Mouse (Mus musculus): ENCODE results near the gene Shroom2. TPM values are rescaled to one million over a fixed set of nuclear protein-coding genes. Genes with fewer than 3 reads are reported as not detected.
A peak's percentile ranks its signal among the peaks of the same experiment; 100 is the strongest.
"Not testable (repeated sequence)": the region's sequence is repeated elsewhere in the genome, so short reads cannot be mapped to it uniquely, and the experiment has no call there.

Shroom2 gene
- polyA plus RNA-seq, 1 experiment = 69.0 TPM

DNA sequence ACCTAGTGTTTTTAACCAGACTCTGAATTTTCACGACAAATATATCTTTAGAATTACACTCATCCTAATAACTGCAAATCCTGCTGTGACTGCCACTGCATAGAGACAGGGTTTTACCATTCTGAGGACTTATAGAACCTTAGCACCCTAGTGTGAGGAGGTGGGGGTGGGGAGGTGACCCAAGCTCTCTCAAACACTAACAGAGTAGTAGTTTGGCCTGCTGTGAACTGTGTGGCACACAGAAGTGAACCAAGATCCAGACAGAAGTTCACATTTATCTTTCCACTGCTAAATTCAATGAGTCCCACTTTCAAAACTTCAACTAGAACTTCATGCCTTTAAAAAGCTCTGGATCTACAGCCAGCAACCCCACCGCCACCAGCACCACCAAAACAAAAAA is 6.4 kb downstream of the Shroom2 start:
- TF ChIP-seq CTCF (IDR thresholded peaks at IDR 0.05; ENCODE audit: extremely low read depth, insufficient read depth, low read length) (no peak), POLR2A (IDR thresholded peaks at IDR 0.05; ENCODE audit: extremely low read depth, insufficient read depth, low read length) (no peak)
- Histone ChIP-seq H3K4me1 (ENCODE audit: control insufficient read depth, insufficient read depth, low read length) (no peaks in the 10 kb centered on the region), H3K4me3 (ENCODE audit: insufficient read depth, low read length) (no peak overlapping the region), H3K27ac (ENCODE audit: insufficient read depth, low read length) (peak overlapping the region; percentile 23; the same call in 1 of the 2 replicates)

DNA sequence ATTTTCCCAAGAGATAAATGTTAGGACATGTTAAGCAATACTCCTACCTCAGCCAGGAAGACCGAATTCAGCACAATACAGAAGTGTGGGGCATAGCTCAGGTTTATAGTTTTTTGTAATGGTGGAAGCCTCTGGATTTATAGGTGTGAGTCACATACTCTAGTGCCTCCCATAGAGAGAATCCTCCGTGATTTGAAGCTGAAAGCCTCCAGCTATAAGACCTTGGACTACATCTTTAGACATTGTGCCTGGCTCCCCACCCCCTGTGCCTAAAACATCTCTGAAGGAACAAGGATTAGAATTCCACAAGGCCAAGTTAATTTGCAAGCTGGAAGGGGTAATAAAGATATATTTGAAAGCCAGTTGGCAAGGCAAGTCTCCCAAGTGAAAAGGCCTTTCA is 6.8 kb downstream of the Shroom2 start:
- Histone ChIP-seq H3K27ac (ENCODE audit: insufficient read depth, low read length) (peak overlapping the region; percentile 23; the same call in 1 of the 2 replicates), H3K4me3 (ENCODE audit: insufficient read depth, low read length) (no peak overlapping the region), H3K4me1 (ENCODE audit: control insufficient read depth, insufficient read depth, low read length) (no peaks in the 10 kb centered on the region)
- TF ChIP-seq CTCF (IDR thresholded peaks at IDR 0.05; ENCODE audit: extremely low read depth, insufficient read depth, low read length) (no peak), POLR2A (IDR thresholded peaks at IDR 0.05; ENCODE audit: extremely low read depth, insufficient read depth, low read length) (no peak)

DNA sequence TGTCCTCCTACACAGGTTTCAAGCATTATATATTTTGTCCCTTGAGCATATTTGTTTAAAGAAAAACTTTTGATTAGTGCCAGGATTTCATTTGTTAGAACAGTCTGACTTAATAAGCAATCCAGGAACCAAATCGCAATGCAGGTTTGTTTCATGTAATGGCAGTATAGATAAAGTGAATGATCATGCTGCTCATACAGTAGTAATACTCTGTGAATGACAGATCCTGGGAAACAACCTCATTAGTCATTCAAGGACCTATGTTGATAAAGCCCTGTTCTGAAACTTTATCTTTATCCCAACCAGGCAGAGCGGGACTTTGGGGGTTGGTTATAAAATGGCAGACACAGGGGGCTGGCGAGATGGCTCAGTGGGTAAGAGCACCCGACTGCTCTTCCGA is 13.0 kb downstream of the Shroom2 start:
- Histone ChIP-seq H3K4me3 (ENCODE audit: insufficient read depth, low read length) (no peak overlapping the region), H3K4me1 (ENCODE audit: control insufficient read depth, insufficient read depth, low read length) (no peaks in the 10 kb centered on the region), H3K27ac (ENCODE audit: insufficient read depth, low read length) (no peak overlapping the region)
- no peak for TF ChIP-seq CTCF (IDR thresholded peaks at IDR 0.05; ENCODE audit: extremely low read depth, insufficient read depth, low read length)
- no peak for TF ChIP-seq POLR2A (IDR thresholded peaks at IDR 0.05; ENCODE audit: extremely low read depth, insufficient read depth, low read length)

DNA sequence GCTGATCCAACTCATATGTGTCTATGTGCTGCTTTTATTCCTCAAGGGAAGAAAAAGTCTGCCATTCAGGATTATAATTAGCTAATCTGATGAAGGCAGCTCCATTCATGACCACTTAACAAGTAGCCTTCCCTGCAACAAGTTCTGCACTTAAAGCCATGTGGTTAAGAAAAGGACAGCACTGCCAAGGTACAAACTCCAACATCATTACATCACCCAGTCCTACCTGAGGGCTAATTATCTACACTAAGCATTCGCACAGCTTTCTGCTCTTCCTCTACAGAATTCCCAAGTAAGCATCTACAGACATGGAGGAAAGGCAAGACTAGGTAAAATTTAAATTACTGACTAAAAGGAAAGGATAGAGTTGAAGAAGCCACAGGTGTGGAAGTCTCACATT is 13.4 kb downstream of the Shroom2 start:
- no peak for TF ChIP-seq POLR2A (IDR thresholded peaks at IDR 0.05; ENCODE audit: extremely low read depth, insufficient read depth, low read length)
- Histone ChIP-seq H3K4me1 (ENCODE audit: control insufficient read depth, insufficient read depth, low read length) (no peaks in the 10 kb centered on the region), H3K27ac (ENCODE audit: insufficient read depth, low read length) (no peak overlapping the region), H3K4me3 (ENCODE audit: insufficient read depth, low read length) (no peak overlapping the region)

DNA sequence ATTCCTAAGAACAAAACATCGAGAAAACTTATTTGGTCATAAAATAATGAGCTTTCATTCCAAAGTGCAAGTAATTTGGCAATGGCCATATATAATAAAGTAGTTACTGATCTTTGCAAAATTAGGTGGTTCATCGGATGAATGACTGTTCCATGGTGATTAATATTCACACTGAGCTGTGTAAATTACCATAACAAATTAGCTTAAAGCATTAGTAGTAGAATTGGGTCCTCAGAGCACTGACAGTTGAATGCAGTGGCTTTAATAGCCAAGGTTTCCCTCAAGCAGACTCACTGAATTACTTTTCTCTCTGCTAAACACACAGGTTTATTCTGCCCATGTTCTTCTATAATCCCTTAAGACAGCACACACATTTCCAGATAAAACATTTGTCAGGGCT is 23.3 kb downstream of the Shroom2 start:
- no peak for TF ChIP-seq CTCF (IDR thresholded peaks at IDR 0.05; ENCODE audit: extremely low read depth, insufficient read depth, low read length)
- no peak for TF ChIP-seq POLR2A (IDR thresholded peaks at IDR 0.05; ENCODE audit: extremely low read depth, insufficient read depth, low read length)
- Histone ChIP-seq H3K27ac (ENCODE audit: insufficient read depth, low read length) (no peak overlapping the region), H3K4me3 (ENCODE audit: insufficient read depth, low read length) (no peak overlapping the region), H3K4me1 (ENCODE audit: control insufficient read depth, insufficient read depth, low read length) (no peaks in the 10 kb centered on the region)

DNA sequence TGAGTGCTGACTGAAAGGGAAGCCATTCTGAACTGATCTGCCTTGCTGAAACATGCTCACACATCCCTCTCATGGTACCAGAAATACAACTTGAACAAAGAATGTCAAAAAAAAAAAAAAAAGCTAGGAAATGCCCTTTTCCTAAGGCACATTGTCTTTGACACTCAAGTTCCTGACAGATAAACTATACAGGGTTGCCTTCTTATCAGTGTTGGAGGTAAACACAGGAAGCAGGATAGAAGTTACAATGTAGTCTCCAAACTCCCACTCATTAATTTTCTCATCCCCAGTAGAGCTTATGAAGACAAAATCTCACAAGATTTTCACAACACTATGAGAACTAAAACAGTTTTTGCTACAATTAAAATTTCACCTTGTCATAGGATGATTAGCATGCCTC is 25.6 kb downstream of the Shroom2 start:
- no peak overlapping the region for H3K27ac ChIP-seq (ENCODE audit: insufficient read depth, low read length)
- no peak for TF ChIP-seq POLR2A (IDR thresholded peaks at IDR 0.05; ENCODE audit: extremely low read depth, insufficient read depth, low read length)
- no peak for TF ChIP-seq CTCF (IDR thresholded peaks at IDR 0.05; ENCODE audit: extremely low read depth, insufficient read depth, low read length)
- H3K4me3 ChIP-seq (ENCODE audit: insufficient read depth, low read length) = no peak overlapping the region
- H3K4me1 ChIP-seq (ENCODE audit: control insufficient read depth, insufficient read depth, low read length) = no peaks in the 10 kb centered on the region

DNA sequence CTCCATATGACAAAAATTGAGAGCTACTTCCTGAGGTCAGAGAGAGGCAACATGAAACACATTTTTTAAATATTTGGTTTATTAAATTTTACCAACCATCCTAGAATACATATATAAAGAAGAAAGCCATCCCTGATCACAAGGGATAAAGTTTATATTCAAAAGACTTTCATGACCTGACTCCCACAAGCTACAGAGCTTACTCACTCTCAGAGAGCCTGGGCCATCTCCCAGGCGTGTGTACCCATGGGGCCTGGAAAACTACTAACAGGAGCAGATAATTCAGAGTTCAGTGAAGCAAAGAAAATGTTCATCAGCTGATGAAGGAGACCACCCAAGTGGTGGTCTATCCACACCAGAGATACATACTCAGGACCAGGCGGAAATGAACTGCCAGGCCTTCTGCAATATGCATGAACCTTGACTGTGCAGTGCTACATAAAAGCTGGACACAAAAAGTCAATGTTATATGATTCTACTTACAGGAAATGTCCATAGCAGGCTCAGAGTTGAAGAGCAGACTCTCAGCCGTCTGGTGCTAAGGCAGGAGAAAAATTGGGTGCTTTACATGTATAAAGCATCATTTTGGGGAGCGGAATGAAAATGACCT is 30.4 kb downstream of the Shroom2 start:
- TF ChIP-seq CTCF (IDR thresholded peaks at IDR 0.05; ENCODE audit: extremely low read depth, insufficient read depth, low read length) (no peak), POLR2A (IDR thresholded peaks at IDR 0.05; ENCODE audit: extremely low read depth, insufficient read depth, low read length) (no peak)
- Histone ChIP-seq H3K4me3 (ENCODE audit: insufficient read depth, low read length) (no peak overlapping the region), H3K27ac (ENCODE audit: insufficient read depth, low read length) (no peak overlapping the region), H3K4me1 (ENCODE audit: control insufficient read depth, insufficient read depth, low read length) (no peaks in the 10 kb centered on the region)

DNA sequence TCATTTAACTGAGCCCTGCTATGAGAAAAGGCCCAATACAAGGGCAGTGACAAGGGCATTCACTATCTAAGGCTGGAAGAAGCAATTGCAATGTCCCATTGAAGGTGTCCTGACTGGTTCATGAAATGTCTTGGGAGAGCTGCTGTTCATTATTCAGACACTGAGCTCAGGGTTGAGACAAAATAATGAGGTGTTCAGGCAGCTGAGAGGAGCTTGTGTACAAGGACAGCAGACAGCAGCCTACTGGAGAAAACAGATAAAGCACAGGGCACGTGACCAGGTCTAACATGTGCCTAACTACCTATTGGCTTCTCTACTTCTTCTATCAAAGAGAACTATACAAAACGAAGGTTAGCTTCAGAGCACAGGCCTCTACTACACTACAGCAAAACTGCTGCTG is 31.1 kb downstream of the Shroom2 start:
- Histone ChIP-seq H3K4me3 (ENCODE audit: insufficient read depth, low read length) (no peak overlapping the region), H3K27ac (ENCODE audit: insufficient read depth, low read length) (no peak overlapping the region), H3K4me1 (ENCODE audit: control insufficient read depth, insufficient read depth, low read length) (no peaks in the 10 kb centered on the region)
- TF ChIP-seq POLR2A (IDR thresholded peaks at IDR 0.05; ENCODE audit: extremely low read depth, insufficient read depth, low read length) = no peak
- no peak for TF ChIP-seq CTCF (IDR thresholded peaks at IDR 0.05; ENCODE audit: extremely low read depth, insufficient read depth, low read length)

DNA sequence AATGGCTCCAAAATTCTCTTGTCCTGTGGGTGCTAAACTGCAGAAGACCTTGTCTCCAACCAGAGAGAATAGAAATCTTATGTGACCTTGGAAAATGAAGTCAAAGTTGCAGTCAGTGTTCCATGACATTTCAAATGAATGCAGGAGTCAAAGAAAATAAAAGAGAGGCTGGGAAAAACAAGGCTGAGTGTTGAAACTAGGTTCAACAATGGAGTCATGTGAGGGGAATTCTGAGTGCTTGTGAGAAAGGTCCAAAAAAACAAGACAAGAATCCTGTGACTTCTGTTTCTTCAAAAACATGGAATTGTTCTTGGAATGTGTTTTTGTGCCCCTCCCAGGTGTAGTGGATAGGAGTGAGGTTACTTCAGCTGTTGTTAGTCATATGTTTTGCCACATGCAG is 34.0 kb downstream of the Shroom2 start:
- Histone ChIP-seq H3K4me1 (ENCODE audit: control insufficient read depth, insufficient read depth, low read length) (no peaks in the 10 kb centered on the region), H3K27ac (ENCODE audit: insufficient read depth, low read length) (no peak overlapping the region), H3K4me3 (ENCODE audit: insufficient read depth, low read length) (no peak overlapping the region)
- TF ChIP-seq POLR2A (IDR thresholded peaks at IDR 0.05; ENCODE audit: extremely low read depth, insufficient read depth, low read length) = no peak
- no peak for TF ChIP-seq CTCF (IDR thresholded peaks at IDR 0.05; ENCODE audit: extremely low read depth, insufficient read depth, low read length)

DNA sequence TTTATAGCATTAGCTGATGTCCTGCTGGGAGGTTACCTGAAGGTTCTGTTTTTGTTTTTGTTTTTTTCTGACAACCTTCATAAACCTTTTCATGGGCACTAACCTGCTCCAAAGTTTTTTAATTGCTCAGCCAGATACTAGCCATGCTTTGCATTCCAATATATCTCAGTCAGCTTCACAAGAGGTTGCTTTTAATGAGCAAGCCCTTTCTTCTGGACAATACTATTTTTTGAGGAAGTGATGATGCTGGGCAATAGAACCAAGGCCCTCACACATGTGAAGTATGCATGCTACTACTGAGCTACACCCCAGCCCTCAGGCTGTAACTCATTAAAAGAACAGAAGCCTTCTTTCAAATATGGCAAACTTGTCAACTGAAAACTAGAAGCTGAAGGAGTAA is 52.6 kb downstream of the Shroom2 start:
- no peak overlapping the region for H3K4me3 ChIP-seq (ENCODE audit: insufficient read depth, low read length)
- TF ChIP-seq POLR2A (IDR thresholded peaks at IDR 0.05; ENCODE audit: extremely low read depth, insufficient read depth, low read length) (no peak), CTCF (IDR thresholded peaks at IDR 0.05; ENCODE audit: extremely low read depth, insufficient read depth, low read length) (no peak)
- H3K27ac ChIP-seq (ENCODE audit: insufficient read depth, low read length) = no peak overlapping the region
- H3K4me1 ChIP-seq (ENCODE audit: control insufficient read depth, insufficient read depth, low read length) = no peaks in the 10 kb centered on the region

DNA sequence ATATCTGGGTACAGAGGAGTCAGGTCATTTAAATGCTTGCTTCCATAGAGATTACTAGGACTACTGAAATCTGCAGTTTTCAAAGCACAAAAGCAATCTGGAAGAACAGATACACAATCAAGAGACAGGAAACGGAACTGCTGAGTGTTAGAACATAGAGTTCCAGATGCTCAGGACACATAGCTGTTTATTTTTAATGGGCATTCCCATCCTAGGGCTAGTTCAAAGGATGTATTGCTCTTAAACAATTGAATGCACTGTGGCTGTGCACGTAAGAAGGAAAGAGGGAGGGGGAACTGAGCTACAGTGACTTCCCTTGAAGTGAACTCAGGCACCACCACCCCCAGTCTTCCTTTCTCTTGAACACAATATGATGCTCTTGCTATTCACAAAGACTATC is 58.5 kb downstream of the Shroom2 start:
- H3K4me3 ChIP-seq (ENCODE audit: insufficient read depth, low read length); H3K4me1 ChIP-seq (ENCODE audit: control insufficient read depth, insufficient read depth, low read length); H3K27ac ChIP-seq (ENCODE audit: insufficient read depth, low read length): not testable (repeated sequence)

Data from cortical plate, adult 2 months (tissue).